Mouse (Mus musculus) left cerebral cortex, adult 2 months (tissue): ENCODE measurements at regions not wholly inside any gene's neighbourhood (a gene's known extent, or its start where the extent isn't known, plus 50 kb on each side); places are given as distances from the start of the nearest gene placed in this dataset.

Source experiments
- DNase-seq, 2 experiments: peaks; one replicate each; pipeline ENCODE4 v3.0.0; 2021 to 2022; ENCODE audit warnings: low spot score in 2 of 2, mixed read lengths in 1 of 2; ENCODE audit errors: extremely low spot score in 1 of 2
- H3K27ac ChIP-seq: fragments of 200-600 bp; 2 replicates; pipeline ENCODE4 v1.8.1; 2022
- H3K4me3 ChIP-seq: fragments of 200-600 bp; 2 replicates; pipeline ENCODE4 v1.8.1; 2022
- CTCF ChIP-seq: fragments of 200-600 bp; IDR thresholded peaks from 2 replicates; pipeline ENCODE4 v1.8.1; 2022; ENCODE audit warnings: antibody characterized with exemption, mild to moderate bottlenecking, moderate library complexity
- intact Hi-C: fragments of 180-260 bp; cut with DNase I; formaldehyde crosslinking; loops from one replicate; pipeline ENCODE4 v1.15.1; 2025

GRCm38 (mm10) chr13:85639376-85640229 lies 350.7 kb upstream of the Rasa1 start:
- DNase-seq: no peak

GRCm38 (mm10) chr13:85629506-85630175 lies 340.7 kb upstream of the Rasa1 start:
- Histone ChIP-seq H3K27ac (no peak overlapping the region; the same call in 1 of the 2 replicates), H3K4me3 (no peak overlapping the region; the same call in 1 of the 2 replicates)
- intact Hi-C loops: no loop called here
- peak; percentile 16 to 18 for DNase-seq
- TF ChIP-seq CTCF: no peak

More at GRCm38 (mm10) chr13:85639376-85640229, 350.7 kb upstream of the Rasa1 start:
- no peak overlapping the region for H3K4me3 ChIP-seq
- intact Hi-C loops: loop anchor here (10.0 kb wide), 1 partner anchor 415 kb away; no protein-coding TSS in a partner anchor
- H3K27ac ChIP-seq: no peak overlapping the region
- peak; percentile 64 for TF ChIP-seq CTCF
